In genomic region chr2:158937948-158938565, GRCm38 (mm10) we compare ENCODE assay signal across 14 mouse cellular contexts.
DNase-seq lines count a peak whose midpoint lies in the region; ATAC-seq lines count a peak whose summit lies in the region.
"Had no signal": no experiment of that assay in that cellular context is flagged by ENCODE, and none has a peak within 500 bp of the region (broad histone marks: within the 10 kb centered on the region; RNA-seq: fewer than 3 reads in every experiment).

No protein-coding gene starts in this region.

- H3K9me3 ChIP-seq in midbrain, embryonic 14.5 days (ENCODE audit: control insufficient read depth, low read length), result no peaks in the 10 kb centered on the region
- no peaks in the 10 kb centered on the region; the same call in 1 of the 2 replicates for H3K9me3 ChIP-seq in midbrain, embryonic 11.5 days (ENCODE audit: control insufficient read depth, low read length)
- H3K9me3 ChIP-seq: embryonic facial prominence, embryonic 12.5 days; limb, embryonic 15.5 days had no signal

- H3K27ac ChIP-seq in midbrain, embryonic 14.5 days (replicated peaks; ENCODE audit: low read depth, low read length), result no peak overlapping the region
- no peak overlapping the region for H3K27ac ChIP-seq in midbrain, embryonic 11.5 days (ENCODE audit: low read depth, low read length)
- H3K27ac ChIP-seq: embryonic facial prominence, embryonic 12.5 days; limb, embryonic 15.5 days had no signal

- H3K9ac ChIP-seq in midbrain, embryonic 14.5 days (replicated peaks; ENCODE audit: low read length), result no peak overlapping the region
- H3K9ac ChIP-seq in midbrain, embryonic 11.5 days (ENCODE audit: low read length), result no peak overlapping the region
- H3K9ac ChIP-seq: embryonic facial prominence, embryonic 12.5 days; limb, embryonic 15.5 days had no signal

- H3K27me3 ChIP-seq in midbrain, embryonic 14.5 days (ENCODE audit: control insufficient read depth, insufficient read depth, low read length), result no peaks in the 10 kb centered on the region
- no peaks in the 10 kb centered on the region for H3K27me3 ChIP-seq in midbrain, embryonic 11.5 days (ENCODE audit: control insufficient read depth, insufficient read depth, low read length)
- H3K27me3 ChIP-seq: embryonic facial prominence, embryonic 12.5 days; limb, embryonic 15.5 days had no signal

- H3K36me3 ChIP-seq in midbrain, embryonic 14.5 days (ENCODE audit: control insufficient read depth, insufficient read depth, low read length), result no peaks in the 10 kb centered on the region
- no peaks in the 10 kb centered on the region for H3K36me3 ChIP-seq in midbrain, embryonic 11.5 days (ENCODE audit: control insufficient read depth, insufficient read depth, low read length)
- H3K36me3 ChIP-seq: embryonic facial prominence, embryonic 12.5 days; limb, embryonic 15.5 days had no signal

- intact Hi-C loops in left cerebral cortex, postnatal 36 days (cut with DNase I), result no loop called here

- H3K4me3 ChIP-seq in midbrain, embryonic 14.5 days (replicated peaks; ENCODE audit: low read depth, low read length), result no peak overlapping the region
- H3K4me3 ChIP-seq in midbrain, embryonic 11.5 days (ENCODE audit: low read depth, low read length), result no peak overlapping the region
- H3K4me3 ChIP-seq: embryonic facial prominence, embryonic 12.5 days; limb, embryonic 15.5 days had no signal

- no peak overlapping the region for H3K4me2 ChIP-seq in midbrain, embryonic 14.5 days (ENCODE audit: low read length)
- no peak overlapping the region for H3K4me2 ChIP-seq in midbrain, embryonic 11.5 days
- H3K4me2 ChIP-seq: embryonic facial prominence, embryonic 12.5 days; heart, embryonic 11.5 days; limb, embryonic 15.5 days had no signal

- no peak for ATAC-seq in midbrain, embryonic 14.5 days (ENCODE audit: low FRiP score, low TSS enrichment)
- ATAC-seq in midbrain, embryonic 11.5 days (ENCODE audit: low FRiP score), result no peak
- ATAC-seq: activated CD4-positive, CD25-positive, alpha-beta regulatory T cell, adult 4 months; lung, postnatal 0 days had no signal

- no peaks in the 10 kb centered on the region for H3K4me1 ChIP-seq in midbrain, embryonic 14.5 days (ENCODE audit: control insufficient read depth, insufficient read depth, low read length)
- H3K4me1 ChIP-seq in midbrain, embryonic 11.5 days (ENCODE audit: control insufficient read depth, insufficient read depth, low read length), result no peaks in the 10 kb centered on the region
- H3K4me1 ChIP-seq: embryonic facial prominence, embryonic 12.5 days; limb, embryonic 15.5 days had no signal

- DNase-seq in cerebellum, postnatal 10 days, result peak; percentile 97 to 98
- DNase-seq in cerebellum, adult 8-10 months, result no peak
- DNase-seq in midbrain, embryonic 14.5 days, result peak; percentile 35
- DNase-seq in midbrain, embryonic 11.5 days (ENCODE audit: low spot score, missing footprints), result no peak
- DNase-seq in left cerebral cortex, postnatal 36 days (ENCODE audit: low spot score in 2 of 2), result peak; percentile 9 to 18
- no peak for DNase-seq in urinary bladder, postnatal 14 days (ENCODE audit: low spot score)
- no peak for DNase-seq in adrenal gland, postnatal 4 days (ENCODE audit: low spot score in 2 of 2)
- no peak for DNase-seq in adrenal gland, postnatal 10 days
- DNase-seq: kidney, postnatal 4 days had no signal

- 56% methylated on average over 2 of the region's 2 CpGs for WGBS in midbrain, embryonic 14.5 days
- WGBS in midbrain, embryonic 11.5 days, result 91% methylated on average over 2 of the region's 2 CpGs

Comparison
In these comparisons a context has a peak if more than half of its experiments do, and no peak if none do; other contexts are left out.
1. DNase-seq: peak in cerebellum, postnatal 10 days (2 of 2), midbrain, embryonic 14.5 days (single experiment) and left cerebral cortex, postnatal 36 days (2 of 2); none in cerebellum, adult 8-10 months (single experiment), midbrain, embryonic 11.5 days (single experiment), urinary bladder, postnatal 14 days (single experiment), adrenal gland, postnatal 4 days (0 of 2) and adrenal gland, postnatal 10 days (single experiment).